Mouse (Mus musculus): Measurements from ENCODE around the gene Ncor2. TPM values are rescaled to one million over a fixed set of nuclear protein-coding genes. Genes with fewer than 3 reads are reported as not detected.

Ncor2 gene
- total and polyA plus RNA-seq, 3 experiments: 5.0 to 46.8 TPM; not detected in 1

DNA sequence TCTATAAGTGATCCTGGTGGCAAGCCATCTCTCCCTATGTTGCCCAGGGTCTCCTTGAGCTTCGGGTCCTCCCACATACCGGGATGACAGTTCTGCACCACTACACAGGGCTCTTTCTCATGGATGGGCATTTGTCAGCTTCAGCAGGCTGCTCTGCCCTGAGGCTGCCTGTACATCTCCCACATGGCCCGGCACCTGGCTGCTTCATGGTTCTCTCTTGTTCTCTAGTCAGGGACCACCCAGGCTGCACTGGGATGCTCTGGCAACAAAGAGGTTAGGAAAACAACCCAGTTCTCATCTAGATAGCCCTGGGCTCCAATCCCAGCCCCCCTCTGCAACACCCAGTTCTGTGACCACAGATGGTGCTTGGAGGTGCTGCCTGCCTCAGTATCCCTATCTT, 68.3 kb downstream of the Ncor2 start:
- DNase-seq (ENCODE audit: low read depth, low spot score): no peak
- Histone ChIP-seq H3K27ac (ENCODE audit: control insufficient read depth, low read depth, low read length) (no peak overlapping the region), H3K4me3 (ENCODE audit: control insufficient read depth in 1 of 2, insufficient read depth in 1 of 2, low read depth in 2 of 2, low read length in 2 of 2) (no peak overlapping the region), H3K36me3 (ENCODE audit: control insufficient read depth in 1 of 2, insufficient read depth in 2 of 2, low read length in 2 of 2) (peaks cover 0 to 7% of the 10 kb centered on the region in 2 experiments; a peak in 2 of 4 replicates), H3K4me1 (ENCODE audit: control insufficient read depth in 1 of 2, insufficient read depth in 2 of 2, low read length in 2 of 2) (peaks cover 0 to 8% of the 10 kb centered on the region in 2 experiments; a peak in 1 of 4 replicates), H3K9ac (ENCODE audit: control insufficient read depth, low read depth, low read length, poor library complexity, severe bottlenecking) (no peak overlapping the region), H3K9me3 (replicated peaks; ENCODE audit: insufficient read depth, low read length) (no peaks in the 10 kb centered on the region), H3K79me2 (ENCODE audit: control insufficient read depth, insufficient read depth, low read length, poor library complexity) (no peaks in the 10 kb centered on the region), H3K27me3 (ENCODE audit: control insufficient read depth in 1 of 2, insufficient read depth in 2 of 2, low read length in 2 of 2) (no peaks in the 10 kb centered on the region)
- TF ChIP-seq MYB (IDR thresholded peaks at IDR 0.05; ENCODE audit: low read depth, low read length) (no peak), JUND (IDR thresholded peaks at IDR 0.05; ENCODE audit: low read depth, low read length) (no peak), GATA1 (IDR thresholded peaks at IDR 0.05; ENCODE audit: low read depth, low read length) (no peak)

DNA sequence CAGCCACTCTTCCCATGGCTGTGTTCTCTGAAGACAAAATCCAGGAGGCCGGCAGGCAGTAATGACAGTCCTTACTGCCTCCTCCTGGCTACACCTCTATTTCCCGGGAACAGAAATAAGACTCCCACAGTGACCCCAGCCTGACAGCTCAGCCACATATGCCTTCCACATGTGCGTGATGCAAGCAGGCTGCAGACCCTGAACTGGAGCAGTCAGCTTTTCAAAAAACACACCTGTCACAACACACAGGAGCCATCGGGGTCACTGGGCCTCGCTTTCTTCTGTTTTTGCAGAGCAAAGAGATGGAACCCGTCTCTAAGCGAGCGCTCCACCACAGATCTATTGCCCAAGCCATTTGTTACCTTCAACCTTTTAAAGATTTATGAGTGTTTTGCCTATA, 68.8 kb downstream of the Ncor2 start:
- Histone ChIP-seq H3K9ac (ENCODE audit: control insufficient read depth, low read depth, low read length, poor library complexity, severe bottlenecking) (no peak overlapping the region), H3K79me2 (ENCODE audit: control insufficient read depth, insufficient read depth, low read length, poor library complexity) (no peaks in the 10 kb centered on the region), H3K36me3 (ENCODE audit: control insufficient read depth in 1 of 2, insufficient read depth in 2 of 2, low read length in 2 of 2) (peaks cover 0 to 7% of the 10 kb centered on the region in 2 experiments; a peak in 2 of 4 replicates), H3K27me3 (ENCODE audit: control insufficient read depth in 1 of 2, insufficient read depth in 2 of 2, low read length in 2 of 2) (no peaks in the 10 kb centered on the region), H3K27ac (ENCODE audit: control insufficient read depth, low read depth, low read length) (no peak overlapping the region), H3K4me1 (ENCODE audit: control insufficient read depth in 1 of 2, insufficient read depth in 2 of 2, low read length in 2 of 2) (peaks cover 0 to 8% of the 10 kb centered on the region in 2 experiments; a peak in 1 of 4 replicates), H3K9me3 (replicated peaks; ENCODE audit: insufficient read depth, low read length) (no peaks in the 10 kb centered on the region), H3K4me3 (ENCODE audit: control insufficient read depth in 1 of 2, insufficient read depth in 1 of 2, low read depth in 2 of 2, low read length in 2 of 2) (no peak overlapping the region)
- no peak for DNase-seq (ENCODE audit: low read depth, low spot score)
- TF ChIP-seq CHD1 (IDR thresholded peaks at IDR 0.05; ENCODE audit: low read depth, low read length) (no peak), ETS1 (IDR thresholded peaks at IDR 0.05; ENCODE audit: low read depth, low read length) (no peak), MEF2A (IDR thresholded peaks at IDR 0.05; ENCODE audit: extremely low read depth, insufficient replicate concordance, low read depth, low read length, poor library complexity, severe bottlenecking) (no peak), POLR2A (IDR thresholded peaks at IDR 0.05; ENCODE audit: control insufficient read depth in 1 of 2, insufficient read depth in 1 of 2, low read depth in 1 of 2, low read length in 2 of 2, poor library complexity in 1 of 2) (no peak)

DNA sequence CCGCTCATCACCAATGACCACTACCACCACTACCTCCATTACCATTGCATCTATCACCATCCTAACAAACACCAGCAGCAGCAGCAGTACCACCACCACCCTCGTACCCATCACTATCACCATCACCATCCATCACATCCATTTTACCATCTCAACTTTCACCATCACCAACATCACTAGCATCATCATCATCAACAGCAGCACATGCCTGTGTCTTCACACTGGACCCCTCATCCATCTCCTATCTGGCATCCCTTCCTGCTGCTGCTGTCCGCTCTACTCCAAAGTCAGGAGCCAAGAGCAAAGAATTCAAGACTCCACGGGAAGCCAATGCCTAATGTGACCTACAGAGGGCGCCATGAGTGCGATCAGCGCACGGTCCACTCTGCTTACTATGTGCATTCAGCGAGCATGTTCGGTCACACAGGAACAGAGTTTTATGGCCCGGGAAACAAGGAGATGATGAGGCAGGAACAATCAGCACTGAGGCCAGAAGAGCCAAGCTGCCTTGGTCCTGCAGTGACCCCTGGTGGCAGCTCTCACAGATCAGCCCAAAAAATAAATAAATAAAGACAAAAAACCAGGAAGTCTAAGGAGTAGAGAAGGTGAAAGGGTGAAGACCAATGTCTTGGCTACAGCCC, 71.9 kb downstream of the Ncor2 start:
- Histone ChIP-seq H3K79me2 (ENCODE audit: control insufficient read depth, insufficient read depth, low read length, poor library complexity) (no peaks in the 10 kb centered on the region), H3K27ac (ENCODE audit: control insufficient read depth, low read depth, low read length) (no peak overlapping the region), H3K9me3 (replicated peaks; ENCODE audit: insufficient read depth, low read length) (no peaks in the 10 kb centered on the region), H3K9ac (ENCODE audit: control insufficient read depth, low read depth, low read length, poor library complexity, severe bottlenecking) (no peak overlapping the region), H3K4me1 (ENCODE audit: control insufficient read depth in 1 of 2, insufficient read depth in 2 of 2, low read length in 2 of 2) (peaks cover 0 to 8% of the 10 kb centered on the region in 2 experiments; a peak in 1 of 4 replicates), H3K27me3 (ENCODE audit: control insufficient read depth in 1 of 2, insufficient read depth in 2 of 2, low read length in 2 of 2) (no peaks in the 10 kb centered on the region), H3K36me3 (ENCODE audit: control insufficient read depth in 1 of 2, insufficient read depth in 2 of 2, low read length in 2 of 2) (peaks cover 2 to 3% of the 10 kb centered on the region in 2 experiments; a peak in 2 of 4 replicates), H3K4me3 (ENCODE audit: control insufficient read depth in 1 of 2, insufficient read depth in 1 of 2, low read depth in 2 of 2, low read length in 2 of 2) (no peak overlapping the region)
- DNase-seq (ENCODE audit: low read depth, low spot score): peak; percentile 50
- TF ChIP-seq MAFK (IDR thresholded peaks at IDR 0.05; ENCODE audit: borderline replicate concordance, low read depth, low read length) (no peak), ZC3H11A (IDR thresholded peaks at IDR 0.05; ENCODE audit: low read depth, low read length) (peak; percentile 12; the same call in 1 of the 2 replicates), RCOR1 (IDR thresholded peaks at IDR 0.05; ENCODE audit: low read depth, low read length) (no peak), TBP (IDR thresholded peaks at IDR 0.05; ENCODE audit: low read depth, low read length) (no peak), CTCF (IDR thresholded peaks at IDR 0.05 in 2 of 3, conservative IDR thresholded peaks at IDR 0.05 in 1 of 3; ENCODE audit: control insufficient read depth in 1 of 3, insufficient read depth in 1 of 3, low read depth in 2 of 3, low read length in 3 of 3, poor library complexity in 1 of 3, severe bottlenecking in 1 of 3) (peak; percentile 49 to 79 (median 71)), EP300 (IDR thresholded peaks at IDR 0.05; ENCODE audit: low read depth in 1 of 2, low read length in 2 of 2) (no peak), KAT2A (conservative IDR thresholded peaks at IDR 0.05; ENCODE audit: low read depth, low read length) (no peak), NELFE (IDR thresholded peaks at IDR 0.05; ENCODE audit: low read depth, low read length) (no peak), MXI1 (IDR thresholded peaks at IDR 0.05; ENCODE audit: low read depth, low read length) (no peak), HCFC1 (IDR thresholded peaks at IDR 0.05; ENCODE audit: low read depth, low read length) (no peak), RAD21 (IDR thresholded peaks at IDR 0.05; ENCODE audit: low read depth, low read length) (peak; percentile 26), ZKSCAN1 (IDR thresholded peaks at IDR 0.05; ENCODE audit: low read depth, low read length) (no peak), TCF12 (IDR thresholded peaks at IDR 0.05; ENCODE audit: low read depth, low read length) (no peak), USF2 (IDR thresholded peaks at IDR 0.05; ENCODE audit: borderline replicate concordance in 1 of 2, insufficient read depth in 1 of 2, low read depth in 1 of 2, low read length in 2 of 2) (no peak), ELF1 (IDR thresholded peaks at IDR 0.05; ENCODE audit: low read depth, low read length) (peak; percentile 28; the same call in 1 of the 2 replicates), BHLHE40 (IDR thresholded peaks at IDR 0.05; ENCODE audit: borderline replicate concordance, low read depth, low read length) (no peak), POLR2AphosphoS5 (IDR thresholded peaks at IDR 0.05; ENCODE audit: borderline replicate concordance, low read depth, low read length) (no peak), ETS1 (IDR thresholded peaks at IDR 0.05; ENCODE audit: low read depth, low read length) (no peak), GATA1 (IDR thresholded peaks at IDR 0.05; ENCODE audit: low read depth, low read length) (no peak), CHD1 (IDR thresholded peaks at IDR 0.05; ENCODE audit: low read depth, low read length) (no peak)
